Mouse (Mus musculus) left cerebral cortex, adult 2 months (tissue): ENCODE measurements at regions not wholly inside any gene's neighbourhood (a gene's known extent, or its start where the extent isn't known, plus 50 kb on each side); places are given as distances from the start of the nearest gene placed in this dataset.

ENCODE experiments used
- DNase-seq, 2 experiments: peaks; one replicate each; pipeline ENCODE4 v3.0.0; 2021 to 2022; ENCODE audit warnings: low spot score in 2 of 2, mixed read lengths in 1 of 2; ENCODE audit errors: extremely low spot score in 1 of 2
- H3K27ac ChIP-seq: fragments of 200-600 bp; 2 replicates; pipeline ENCODE4 v1.8.1; 2022
- H3K4me3 ChIP-seq: fragments of 200-600 bp; 2 replicates; pipeline ENCODE4 v1.8.1; 2022
- CTCF ChIP-seq: fragments of 200-600 bp; IDR thresholded peaks from 2 replicates; pipeline ENCODE4 v1.8.1; 2022; ENCODE audit warnings: antibody characterized with exemption, mild to moderate bottlenecking, moderate library complexity
- intact Hi-C: fragments of 180-260 bp; cut with DNase I; formaldehyde crosslinking; loops from one replicate; pipeline ENCODE4 v1.15.1; 2025

DNA sequence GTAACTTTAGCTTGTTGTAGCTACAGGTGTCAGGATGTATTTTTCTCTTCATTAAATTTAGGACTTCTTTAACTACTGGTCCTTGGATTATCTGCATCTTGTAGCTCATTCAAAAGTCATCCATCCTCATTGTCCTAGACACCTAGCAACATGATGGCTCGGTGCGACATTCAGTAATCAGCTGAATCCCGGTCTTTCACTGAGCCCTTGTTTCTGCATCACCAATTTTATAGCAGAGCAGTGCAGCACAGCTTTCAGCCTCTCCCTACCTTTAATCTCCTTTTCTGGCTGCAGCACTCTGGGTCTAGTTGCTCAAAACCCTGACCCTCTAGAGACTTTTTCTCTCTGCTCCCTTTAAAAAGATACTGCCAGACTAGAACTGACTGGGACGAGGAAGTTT, 543.6 kb upstream of the B3galt2 start:
- intact Hi-C loops = no loop called here
- no peak for TF ChIP-seq CTCF
- H3K27ac ChIP-seq = no peak overlapping the region
- no peak overlapping the region for H3K4me3 ChIP-seq
- DNase-seq = no peak

DNA sequence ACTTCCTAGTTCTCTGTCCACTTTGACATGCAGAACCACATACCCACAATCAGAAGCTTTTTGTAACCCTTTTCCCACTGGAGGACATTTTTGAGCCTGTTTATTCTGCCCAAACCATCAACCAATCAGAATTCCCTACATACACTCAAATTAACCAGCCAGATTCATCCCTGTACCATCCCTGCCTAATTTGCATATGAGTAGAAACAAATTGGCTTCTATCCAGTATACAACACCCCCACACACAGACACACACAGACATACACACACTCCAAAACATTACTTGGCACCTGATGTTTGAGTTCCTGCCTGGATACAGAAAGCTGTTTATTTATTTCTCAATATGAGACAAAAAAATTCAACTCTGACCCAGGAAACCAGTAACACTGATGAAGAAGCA, 542.2 kb upstream of the B3galt2 start:
- intact Hi-C loops = no loop called here
- no peak for DNase-seq
- Histone ChIP-seq H3K4me3 (no peak overlapping the region), H3K27ac (no peak overlapping the region)
- no peak for TF ChIP-seq CTCF

DNA sequence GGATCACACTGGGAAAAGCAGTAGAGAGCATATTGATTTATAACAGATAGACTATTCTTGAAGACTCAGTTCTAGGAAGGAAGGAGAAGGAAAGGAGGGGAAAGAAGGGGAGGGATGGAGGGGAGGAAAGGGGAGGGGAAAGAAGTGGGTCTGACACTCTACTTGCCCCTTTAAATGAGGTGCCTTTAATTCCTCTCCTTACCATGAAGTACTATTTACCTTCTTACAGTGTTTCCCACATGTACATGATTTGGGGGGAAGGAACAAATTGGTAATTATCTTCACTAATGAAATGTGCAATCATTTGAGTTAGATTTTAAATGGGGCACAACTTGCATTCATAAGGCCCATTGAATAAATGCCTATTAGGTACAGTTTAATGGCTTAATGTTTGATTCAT, 518.3 kb upstream of the B3galt2 start:
- H3K27ac ChIP-seq = no peak overlapping the region
- no peak overlapping the region for H3K4me3 ChIP-seq
- DNase-seq = no peak
- no peak for TF ChIP-seq CTCF
- intact Hi-C loops = no loop called here

DNA sequence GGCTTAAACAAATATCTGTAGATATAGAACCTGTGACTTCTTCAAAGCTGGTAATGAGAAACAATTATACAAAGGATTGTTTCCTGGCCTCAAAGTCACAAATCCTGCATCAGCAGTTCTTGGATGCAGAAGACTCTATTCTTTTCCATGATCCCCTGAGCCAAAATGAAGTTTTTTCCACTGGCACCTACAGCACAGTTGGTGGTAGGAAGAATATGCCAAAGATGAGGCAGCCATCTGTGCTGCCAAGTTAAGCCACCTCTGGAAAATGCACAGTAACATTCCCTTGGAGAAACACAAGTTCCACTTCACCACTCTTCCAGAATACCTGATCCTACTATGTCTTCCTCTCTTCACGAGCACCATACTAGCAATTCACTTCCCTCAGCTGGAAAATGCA, 510.2 kb upstream of the B3galt2 start:
- peak in 1 of 2 experiments; percentile 11 for DNase-seq
- intact Hi-C loops = no loop called here
- H3K4me3 ChIP-seq = no peak overlapping the region
- no peak for TF ChIP-seq CTCF
- peak overlapping the region; percentile 5; the same call in 1 of the 2 replicates for H3K27ac ChIP-seq

DNA sequence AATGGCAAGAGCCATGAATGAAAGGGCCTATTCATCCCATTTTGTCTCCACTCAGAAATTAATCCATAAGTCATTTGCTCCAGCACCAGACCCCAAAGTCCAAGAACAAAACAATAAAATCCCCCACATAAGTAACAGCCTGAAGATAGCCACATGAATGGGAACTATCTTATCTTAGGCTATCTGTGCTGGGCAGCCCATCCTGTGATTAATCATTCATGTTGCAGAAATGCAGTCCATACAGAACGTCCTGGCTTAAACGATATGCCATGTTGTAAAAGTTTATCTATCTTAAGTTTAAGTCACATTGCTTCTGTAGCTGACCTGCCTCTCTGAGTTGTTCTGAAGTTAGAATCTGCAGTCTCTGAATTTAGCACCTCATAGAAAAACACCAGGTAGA, 507.7 kb upstream of the B3galt2 start:
- Histone ChIP-seq H3K4me3 (no peak overlapping the region), H3K27ac (no peak overlapping the region)
- TF ChIP-seq CTCF = no peak
- no peak for DNase-seq
- intact Hi-C loops = no loop called here

DNA sequence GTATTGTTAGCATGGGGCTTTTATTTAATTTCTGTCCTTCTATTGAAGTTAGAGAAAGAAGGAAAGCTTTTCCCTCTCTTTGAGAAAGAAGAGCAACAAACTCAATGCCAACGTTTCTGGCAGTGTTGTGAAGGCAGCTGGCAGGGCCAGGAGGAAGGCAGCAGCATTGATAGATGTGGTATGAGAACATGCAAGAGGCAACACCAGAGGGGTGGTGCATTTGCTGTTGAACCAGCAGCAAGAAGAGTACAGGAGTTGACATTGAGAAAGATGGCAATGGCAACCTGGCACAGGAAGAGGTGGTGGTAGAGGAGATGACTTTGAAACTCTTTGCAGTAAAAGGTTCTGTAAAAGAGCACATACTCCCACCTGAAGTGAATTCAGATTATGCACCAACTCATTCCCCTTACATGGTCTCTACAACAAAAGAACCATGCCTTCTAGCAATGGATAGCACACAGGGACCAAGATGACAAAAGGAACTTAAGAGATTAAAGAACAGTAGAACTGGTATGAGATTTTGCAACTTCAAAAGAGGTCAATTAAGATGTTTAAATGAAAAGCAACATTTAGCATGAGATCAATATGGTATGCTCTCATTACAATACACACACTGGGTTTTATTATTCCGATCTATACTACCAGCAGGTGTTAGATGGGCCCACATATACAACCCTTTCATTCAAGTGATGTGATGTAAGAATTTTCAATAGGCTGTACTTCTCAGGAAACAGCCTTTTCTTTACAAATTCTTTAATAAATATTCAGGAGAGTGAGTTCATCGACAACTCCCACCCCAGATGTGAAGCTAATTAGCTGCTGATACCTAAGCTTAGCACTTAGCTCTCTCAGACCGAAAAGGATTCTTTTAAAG, 495.1 kb upstream of the B3galt2 start:
- no peak for DNase-seq
- no peak overlapping the region for H3K27ac ChIP-seq
- intact Hi-C loops = no loop called here
- H3K4me3 ChIP-seq = no peak overlapping the region
- TF ChIP-seq CTCF = no peak

DNA sequence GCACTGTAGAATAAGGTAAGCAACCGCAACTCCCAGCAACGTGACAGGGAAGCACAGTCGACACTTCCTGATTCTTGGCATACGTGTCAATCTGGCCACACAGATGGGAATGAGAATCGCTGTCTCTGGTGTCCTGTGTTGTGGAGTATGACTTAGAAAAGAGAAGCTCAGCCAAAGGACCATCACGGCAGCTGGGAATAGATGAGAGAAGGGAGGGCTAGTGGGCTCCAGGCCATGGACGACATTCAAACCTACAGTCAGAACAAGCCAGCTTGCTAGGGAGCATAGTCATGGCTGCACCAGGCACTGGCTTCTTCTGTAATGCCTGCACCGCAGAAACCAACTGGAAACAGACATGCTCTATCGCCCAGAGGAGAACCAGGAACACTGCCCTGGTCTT, 469.2 kb upstream of the B3galt2 start:
- intact Hi-C loops = no loop called here
- no peak for DNase-seq
- H3K4me3 ChIP-seq = no peak overlapping the region
- no peak overlapping the region for H3K27ac ChIP-seq
- TF ChIP-seq CTCF = no peak

DNA sequence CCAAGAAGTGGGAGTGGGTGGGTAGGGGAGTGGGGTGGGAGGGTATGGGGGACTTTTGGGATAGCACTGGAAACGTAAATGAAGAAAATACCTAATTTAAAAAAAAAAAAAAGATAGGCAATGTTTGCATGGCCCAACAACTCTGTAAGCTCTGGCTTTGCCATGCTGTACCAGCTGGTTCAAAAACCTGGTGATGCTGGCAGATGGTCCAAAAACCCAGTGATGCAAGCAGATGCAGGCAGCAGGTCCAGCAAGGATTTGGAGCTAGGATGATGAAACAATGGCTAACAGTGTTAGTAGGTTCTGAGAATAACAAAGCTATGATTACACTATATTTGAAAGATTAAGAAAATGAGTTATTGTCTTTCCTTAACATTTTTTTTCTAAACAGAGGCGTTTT, 466.6 kb upstream of the B3galt2 start:
- Histone ChIP-seq H3K4me3 (no peak overlapping the region), H3K27ac (no peak overlapping the region)
- intact Hi-C loops = no loop called here
- TF ChIP-seq CTCF = no peak
- DNase-seq = no peak

DNA sequence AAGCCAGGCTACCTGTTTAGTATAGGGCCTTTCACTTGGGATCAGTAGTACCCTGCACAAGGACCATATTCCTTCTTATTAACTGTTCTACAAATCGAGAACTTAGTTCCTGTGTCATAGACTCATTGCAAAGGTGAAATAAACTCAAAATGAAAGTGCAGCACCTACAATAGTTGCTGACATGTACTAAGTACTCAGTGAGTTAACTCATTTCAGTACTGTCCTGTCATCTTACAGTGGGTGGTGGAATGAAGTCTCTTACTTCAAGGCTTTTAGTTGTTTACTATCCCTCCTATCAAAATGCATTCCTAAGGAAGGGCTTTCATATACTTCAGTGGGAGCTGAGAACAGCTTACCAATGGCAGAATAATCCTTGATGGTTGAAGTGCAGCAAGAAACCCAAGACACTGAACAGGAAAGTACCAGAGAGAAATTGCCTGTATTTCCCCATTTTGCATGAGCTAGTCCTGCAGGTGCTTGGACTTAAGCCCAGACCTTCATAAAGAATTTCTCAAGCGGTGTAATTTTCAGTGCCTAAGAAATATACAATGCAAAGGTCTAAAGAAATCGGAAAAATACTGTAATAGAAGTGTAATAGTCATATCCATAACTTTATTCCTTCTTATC, 448.2 kb upstream of the B3galt2 start:
- no peak for TF ChIP-seq CTCF

DNA sequence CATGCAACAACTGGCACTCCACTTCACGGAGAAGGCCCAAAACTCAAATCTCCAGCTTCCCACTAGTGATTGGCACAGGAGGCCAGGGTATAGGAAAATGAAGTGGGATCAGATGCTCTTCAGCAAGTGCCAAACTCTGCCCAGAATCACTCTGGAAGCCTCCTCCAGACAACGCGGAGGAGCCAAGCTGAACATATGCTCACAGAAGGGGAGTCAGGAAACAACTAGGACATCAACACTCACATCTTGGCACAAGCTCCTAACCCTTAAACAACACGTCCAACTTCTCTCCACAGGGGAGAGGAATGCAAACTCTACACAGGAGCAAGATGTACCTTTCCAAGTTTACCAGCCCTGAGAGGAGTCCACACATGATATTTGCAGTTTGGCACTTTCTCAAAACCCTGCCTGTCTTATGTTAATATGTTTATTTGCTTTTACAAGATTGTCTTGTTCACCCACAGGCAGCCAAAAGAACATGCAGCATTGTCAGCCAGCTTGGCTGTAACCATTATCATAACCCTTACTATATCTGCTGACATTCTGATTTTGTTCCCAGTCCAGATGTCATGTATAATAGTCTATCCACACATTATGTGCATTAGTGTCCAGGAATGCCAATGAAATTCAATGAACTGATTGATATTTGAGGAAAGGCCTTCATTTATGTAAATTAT, 440.1 kb upstream of the B3galt2 start:
- no peak for TF ChIP-seq CTCF
- peak; percentile 33 to 50 for DNase-seq
- Histone ChIP-seq H3K4me3 (no peak overlapping the region), H3K27ac (peak overlapping the region; percentile 59)
- intact Hi-C loops = loop anchor here (5.0 kb wide), 2 partner anchors 442 to 758 kb away; partner anchors contain the start of gene B3galt2

More for the DNA sequence above, 448.2 kb upstream of the B3galt2 start:
- H3K27ac ChIP-seq = no peak overlapping the region
- intact Hi-C loops = no loop called here
- no peak overlapping the region for H3K4me3 ChIP-seq
- DNase-seq = no peak

DNA sequence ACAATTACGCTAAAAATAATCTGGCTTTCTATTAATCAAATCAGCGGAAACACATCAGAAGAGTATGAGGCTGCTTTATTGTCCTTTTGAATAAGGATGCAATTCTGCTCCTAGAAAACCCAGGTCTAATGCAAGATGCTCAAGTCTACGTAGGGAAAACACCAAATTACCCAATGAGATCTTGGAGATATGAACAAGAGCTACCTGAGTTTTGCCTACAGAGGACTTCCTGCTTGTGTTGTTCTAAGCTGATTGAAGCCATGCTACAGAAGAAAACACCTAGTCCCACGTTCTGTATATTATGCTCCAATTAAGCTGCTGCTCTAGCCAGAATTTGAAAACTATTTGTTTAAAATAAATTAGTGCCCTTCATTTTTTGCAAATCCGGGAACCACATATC, 439.5 kb upstream of the B3galt2 start:
- H3K27ac ChIP-seq = peak overlapping the region; percentile 59
- no peak for TF ChIP-seq CTCF
- DNase-seq = no peak
- intact Hi-C loops = loop anchor here (5.0 kb wide), 2 partner anchors 441 to 759 kb away; partner anchors contain the start of gene B3galt2
- H3K4me3 ChIP-seq = no peak overlapping the region

DNA sequence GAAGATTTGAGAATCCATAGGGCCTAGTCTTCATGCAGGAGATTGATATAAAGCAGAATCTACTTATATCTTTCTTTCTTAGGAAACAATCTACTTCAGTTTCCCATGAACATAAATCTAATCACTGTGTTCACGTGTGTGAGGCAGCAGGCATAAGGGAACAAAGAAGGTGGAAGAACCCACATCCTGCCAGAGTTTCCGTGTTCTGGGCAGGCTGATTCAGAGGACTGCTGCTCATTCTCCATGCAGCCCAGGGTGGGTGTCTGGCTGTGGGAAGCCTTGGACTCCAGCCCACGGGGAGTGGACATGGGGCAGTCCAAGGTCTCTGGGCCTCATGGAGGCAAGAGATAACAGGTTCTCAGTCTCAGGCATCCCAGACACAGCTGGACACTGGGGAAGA, 438.3 kb upstream of the B3galt2 start:
- intact Hi-C loops = loop anchor here (5.0 kb wide), 2 partner anchors 440 to 760 kb away; partner anchors contain the start of gene B3galt2
- Histone ChIP-seq H3K4me3 (no peak overlapping the region), H3K27ac (no peak overlapping the region)
- no peak for TF ChIP-seq CTCF
- DNase-seq = no peak
